Mouse (Mus musculus) layer of hippocampus, postnatal 25 days (tissue): ENCODE results near the gene Ubald2. TPM values are rescaled to one million over a fixed set of nuclear protein-coding genes. Genes with fewer than 3 reads are reported as not detected.
"Not testable (repeated sequence)": the region's sequence is repeated elsewhere in the genome, so short reads cannot be mapped to it uniquely, and the experiment has no call there.

ENCODE experiments used
- DNase-seq, 2 experiments: peaks; one replicate each; pipeline ENCODE4 v3.0.0; 2022; ENCODE audit warnings: mixed read lengths in 2 of 2, low spot score in 1 of 2; ENCODE audit errors: extremely low spot score in 1 of 2
- total RNA-seq, 2 experiments: library from RNA; stranded (reverse); gene quantifications; 2 replicates each; pipeline ENCODE4 v1.2.3; 2021

The Ubald2 gene
- total RNA-seq, 2 experiments from 2014 or later = 37.0 to 38.3 TPM

- no peak for DNase-seq
Observed at GRCm38 (mm10) chr11:116413631-116414022, 20.3 kb upstream of the Ubald2 start.

DNA sequence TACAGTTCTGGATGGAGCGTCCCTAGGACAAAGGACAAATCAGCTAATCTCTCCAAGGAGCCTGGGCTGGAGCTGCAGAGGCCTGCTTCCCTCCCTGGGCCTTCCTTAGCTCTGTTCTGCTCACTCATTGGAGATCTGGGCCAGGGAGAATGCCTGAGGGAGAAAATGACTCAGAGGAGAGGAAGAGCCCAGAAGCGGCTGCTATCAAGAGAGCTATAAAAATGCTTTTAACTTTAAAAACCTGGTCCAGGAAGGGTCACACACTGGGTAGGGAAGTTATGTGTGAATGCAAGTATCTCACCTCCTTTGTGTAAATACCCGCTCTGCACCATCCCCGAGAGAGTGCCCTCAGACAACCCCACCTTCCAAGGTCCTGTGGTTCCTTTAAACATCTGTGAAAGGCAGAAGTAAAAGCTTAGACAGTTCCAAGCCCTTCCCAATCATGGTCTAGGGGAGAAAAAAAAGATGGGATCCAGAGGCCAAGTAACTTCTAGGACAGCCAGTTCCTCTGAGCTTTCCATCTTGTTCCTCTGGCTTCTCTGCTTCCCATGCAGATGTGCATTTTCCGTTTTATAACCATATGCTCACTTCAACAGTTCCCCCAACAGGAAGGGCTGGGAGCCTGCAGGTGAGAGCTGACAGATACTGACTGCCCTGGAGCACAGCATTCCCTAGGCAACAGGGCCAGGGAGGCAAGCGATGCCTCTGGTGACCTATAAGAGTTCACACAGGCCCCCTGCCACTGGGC is 17.5 kb upstream of the Ubald2 start:
- DNase-seq = no peak

GRCm38 (mm10) chr11:116417054-116417453 is 16.8 kb upstream of the Ubald2 start:
- no peak for DNase-seq

GRCm38 (mm10) chr11:116418194-116418840 is 15.6 kb upstream of the Ubald2 start:
- DNase-seq = no peak

GRCm38 (mm10) chr11:116418841-116419462 is 14.9 kb upstream of the Ubald2 start:
- DNase-seq = no peak

- no peak for DNase-seq
Observed at GRCm38 (mm10) chr11:116421102-116421501, 12.8 kb upstream of the Ubald2 start.

- no peak for DNase-seq
Observed at GRCm38 (mm10) chr11:116422562-116422961, 11.3 kb upstream of the Ubald2 start.

DNA sequence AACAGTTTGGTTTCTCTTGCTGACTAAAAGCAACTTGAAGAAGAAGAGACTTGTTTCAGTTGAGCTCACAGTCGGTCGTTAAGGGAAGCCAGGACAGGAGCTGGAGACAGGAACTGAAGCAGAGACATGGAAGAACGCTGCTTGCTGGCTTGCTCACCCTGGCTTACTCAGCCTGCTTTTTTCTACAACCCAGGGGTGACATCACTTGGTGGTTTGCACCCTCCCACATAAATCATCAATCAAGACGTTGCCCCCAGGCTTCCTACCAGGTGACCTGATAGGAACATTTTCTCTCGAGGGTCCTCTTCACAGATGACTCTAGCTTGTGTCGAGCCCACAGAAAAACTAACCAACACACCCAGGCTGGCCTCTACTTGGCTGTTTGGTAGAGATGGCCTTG is 10.7 kb upstream of the Ubald2 start:
- no peak for DNase-seq

- no peak for DNase-seq
Observed at GRCm38 (mm10) chr11:116423782-116424620, 9.9 kb upstream of the Ubald2 start.

DNA sequence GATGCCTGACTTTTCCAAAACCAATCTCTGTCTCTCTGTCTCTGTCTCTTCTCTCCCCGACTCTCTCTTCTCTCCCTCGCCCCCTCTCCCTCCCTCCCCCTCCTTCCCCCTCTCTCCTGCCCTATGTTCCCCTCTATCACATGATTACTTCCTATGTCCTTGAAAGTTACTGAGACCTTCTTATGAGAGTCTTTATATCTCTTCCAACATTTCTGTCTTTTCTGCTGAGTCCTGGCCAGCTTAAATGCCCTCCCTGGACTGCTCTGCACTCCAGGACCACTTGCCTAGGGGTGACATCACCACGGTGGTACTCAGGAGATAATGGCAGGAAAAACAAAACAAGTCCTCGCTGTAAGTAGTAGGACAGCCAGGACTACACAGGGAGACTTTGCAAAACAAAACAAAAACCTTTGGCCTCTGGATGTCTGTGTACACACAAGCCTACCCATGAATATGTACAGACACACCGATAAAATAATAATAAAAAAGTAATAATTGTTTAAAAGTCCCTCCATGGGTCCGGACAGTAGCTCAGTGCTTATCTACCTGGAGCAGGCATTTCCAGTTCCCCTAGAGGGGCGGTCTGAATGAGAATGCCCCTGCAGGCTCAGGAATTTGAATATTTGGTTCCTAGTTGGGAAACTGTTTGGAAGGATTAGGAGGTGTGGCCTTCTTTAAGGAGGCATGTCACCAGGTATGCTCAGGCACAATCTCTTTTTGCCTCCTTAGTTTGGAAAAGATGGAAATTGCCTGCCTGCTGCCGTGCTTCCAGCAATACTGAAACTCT is 9.1 kb upstream of the Ubald2 start:
- DNase-seq = no peak

GRCm38 (mm10) chr11:116426328-116426727 is 7.6 kb upstream of the Ubald2 start:
- not testable (repeated sequence) for DNase-seq

DNA sequence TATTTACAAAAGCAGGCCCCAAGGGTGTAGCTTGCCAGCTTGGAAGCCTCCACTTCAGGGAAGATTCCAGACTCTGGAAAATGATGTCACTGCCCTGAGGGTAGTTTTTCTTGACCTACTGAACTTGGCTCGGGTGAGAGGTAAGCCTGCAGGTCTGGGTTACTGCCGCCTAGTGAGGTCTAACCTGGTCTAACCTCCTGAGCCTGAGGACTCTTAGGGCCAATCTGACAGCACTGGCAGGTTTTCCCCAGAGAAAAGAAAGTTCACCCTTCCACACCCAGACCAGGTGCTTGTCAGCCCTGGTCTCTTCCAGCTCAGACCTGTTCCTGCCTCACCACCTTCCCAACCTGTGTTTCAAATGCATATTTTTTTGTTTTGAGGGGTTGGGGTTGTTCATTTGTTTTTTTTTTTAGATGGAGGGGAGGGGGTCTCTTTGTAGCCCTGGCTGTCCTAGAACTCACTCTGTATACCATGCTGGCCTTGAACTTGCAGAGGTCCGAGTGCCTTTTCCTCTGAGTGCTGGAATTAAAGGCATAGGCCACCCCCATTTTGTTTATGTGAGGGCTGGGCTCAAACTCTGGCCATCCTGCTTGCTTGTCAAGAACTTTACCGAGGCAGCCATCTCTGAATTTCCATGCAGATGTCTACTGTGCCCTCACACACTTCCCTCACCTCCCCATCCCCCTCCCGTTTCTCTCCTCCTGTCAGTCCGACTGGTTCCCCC is 6.9 kb upstream of the Ubald2 start:
- no peak for DNase-seq

DNA sequence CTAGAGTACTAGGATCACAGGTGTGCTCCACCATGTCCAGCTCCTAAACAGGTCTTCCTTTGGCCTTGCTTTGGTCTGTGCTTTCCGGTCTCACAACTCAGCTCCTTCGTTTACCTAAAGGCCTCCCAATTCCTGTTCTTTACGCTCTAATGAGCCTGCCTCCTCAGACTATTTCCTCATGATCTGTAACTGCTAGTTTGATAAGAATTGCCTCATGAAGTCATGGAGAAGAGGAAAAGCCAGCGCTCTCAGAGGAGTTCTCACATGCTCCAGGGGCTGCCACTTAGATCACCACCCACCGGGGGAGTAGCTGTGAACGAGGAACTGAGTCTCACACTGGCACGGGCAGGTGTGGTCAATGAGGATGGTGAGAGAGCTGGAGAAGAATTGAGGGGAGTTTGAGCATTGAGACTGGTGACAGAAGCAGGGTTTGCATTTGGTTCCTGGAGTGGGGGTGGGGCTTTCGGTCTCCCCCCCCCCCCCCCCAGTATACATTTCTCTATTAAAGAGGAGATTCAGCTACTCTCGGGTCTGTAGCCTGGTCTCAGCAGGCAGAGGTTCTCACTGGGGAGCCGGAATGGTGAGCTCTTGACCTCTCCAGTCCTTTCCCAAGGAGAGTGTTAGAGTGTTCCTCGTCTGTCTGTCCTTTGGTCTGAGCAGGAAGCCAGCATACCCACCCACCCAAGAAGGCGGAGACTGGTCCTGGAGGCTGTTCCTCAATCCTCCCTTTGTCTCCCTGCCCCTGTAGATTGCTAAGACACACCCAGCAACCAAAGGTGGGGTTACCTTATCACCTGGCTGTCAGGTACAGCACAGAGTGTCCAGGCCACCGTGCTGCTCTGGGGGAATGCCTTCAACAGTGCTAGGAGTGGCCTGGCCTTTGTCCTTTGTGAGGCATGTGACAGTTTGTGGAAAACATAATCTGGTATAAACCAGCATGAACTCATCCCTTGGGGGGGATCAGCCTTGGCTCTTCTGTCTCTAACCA is 4.7 kb upstream of the Ubald2 start:
- DNase-seq = no peak

- DNase-seq = no peak
Observed at GRCm38 (mm10) chr11:116429862-116430613, 3.9 kb upstream of the Ubald2 start.

DNA sequence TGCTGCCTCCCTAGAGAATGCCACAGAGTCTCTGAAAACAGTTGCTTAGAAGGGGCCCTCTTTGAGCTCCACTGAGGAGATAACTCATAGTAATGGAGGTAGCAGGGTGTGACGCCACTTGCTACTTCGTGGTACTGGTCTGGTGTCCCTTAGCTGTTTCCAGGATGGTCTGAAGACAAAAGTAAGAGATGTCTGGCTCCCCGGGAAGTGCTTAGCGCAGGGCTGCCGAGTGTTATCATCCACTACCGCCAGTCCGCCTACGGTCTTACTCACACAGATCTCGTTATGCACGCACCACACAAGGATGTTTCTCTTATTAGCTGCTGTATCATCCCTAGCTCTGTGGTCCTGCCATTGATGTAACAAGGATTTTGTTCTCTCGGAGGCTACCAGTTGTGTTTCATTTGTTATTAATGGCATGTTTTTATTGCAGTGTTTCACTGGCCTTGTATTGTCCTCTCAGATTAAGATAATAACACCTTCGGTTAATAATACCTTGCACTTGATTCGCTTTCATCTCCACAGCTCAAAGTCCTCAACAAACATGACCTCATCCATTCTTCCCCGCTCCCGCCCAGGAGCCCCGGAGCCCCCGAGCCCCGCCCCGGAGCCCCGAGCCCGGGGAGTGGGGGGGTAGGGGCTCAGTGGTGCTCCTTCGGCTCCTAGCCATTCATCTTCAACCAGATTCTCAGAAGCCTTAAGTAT is 3.0 kb upstream of the Ubald2 start:
- no peak for DNase-seq

- no peak for DNase-seq
Observed at GRCm38 (mm10) chr11:116431428-116432077, 2.3 kb upstream of the Ubald2 start.
